Mouse (Mus musculus): ENCODE measurements around the gene Vmn2r118.

The Vmn2r118 gene

GRCm38 (mm10) chr17:55625092-55625491, at the start of gene Vmn2r118:
Gene Vmn2r118 (minus strand): TSS chr17:55625192.
- DNase-seq = no peak

GRCm38 (mm10) chr17:55661099-55661498, 36.1 kb upstream of the Vmn2r118 start:
- DNase-seq = no peak

GRCm38 (mm10) chr17:55590838-55591237, 34.2 kb downstream of the Vmn2r118 start:
- DNase-seq = no peak

- no peak for DNase-seq
These were observed 63.2 kb downstream of the Vmn2r118 start for GRCm38 (mm10) chr17:55561774-55562173.

- no peak for DNase-seq
These were observed 76.5 kb downstream of the Vmn2r118 start for GRCm38 (mm10) chr17:55548476-55548875.
